Mouse (Mus musculus) bone marrow, adult 2 months (tissue): ENCODE data around the gene Sh2d1b2. TPM values are rescaled to one million over a fixed set of nuclear protein-coding genes. Genes with fewer than 3 reads are reported as not detected.

ENCODE experiments used
- H3K27ac ChIP-seq: fragments of 200-500 bp; 2 replicates; pipeline ENCODE4 v1.5.1; 2012; ENCODE audit warnings: low read depth, mild to moderate bottlenecking, control low read depth, inconsistent platforms, low read length; ENCODE audit not compliant: control insufficient read depth, poor library complexity, insufficient read depth
- H3K4me1 ChIP-seq: fragments of 200-500 bp; 2 replicates; pipeline ENCODE4 v1.6.1; 2011; ENCODE audit warnings: low read length; ENCODE audit not compliant: control insufficient read depth, insufficient read depth
- H3K4me3 ChIP-seq: fragments of 200-500 bp; replicated peaks from 2 replicates; pipeline ENCODE3; 2011; ENCODE audit warnings: mild to moderate bottlenecking, low read depth, low read length, control low read depth; ENCODE audit not compliant: control insufficient read depth
- CTCF ChIP-seq: fragments of 200-500 bp; IDR thresholded peaks from 2 replicates; pipeline ENCODE4 v1.5.1; 2011; ENCODE audit warnings: low read length, control low read depth; ENCODE audit not compliant: control insufficient read depth, insufficient read depth
- POLR2A ChIP-seq: fragments of 200-500 bp; IDR thresholded peaks from 2 replicates; pipeline ENCODE4 v1.6.1; 2011; ENCODE audit warnings: low read depth, mild to moderate bottlenecking, control low read depth, low read length, borderline replicate concordance; ENCODE audit not compliant: control insufficient read depth
- WGBS: fragments of 180-500 bp; shearing (Covaris S2); methylation state at CpG from one replicate; pipeline ENCODE4 v1.1.7; 2018; 5-methylcytosine and 5-hydroxymethylcytosine counted together
- polyA plus RNA-seq: library from polyadenylated mRNA; stranded (reverse); fragments of >200 nt; gene quantifications from 2 replicates; pipeline ENCODE4 v1.2.4, GENCODE M21; 2011; ENCODE audit warnings: low replicate concordance; ENCODE audit not compliant: missing spikeins, insufficient read depth, insufficient read length

Sh2d1b2 gene
- polyA plus RNA-seq, 1 experiment = not detected

- H3K4me1 ChIP-seq = no peaks in the 10 kb centered on the region; the same call in 1 of the 2 replicates
- TF ChIP-seq POLR2A = no peak
- TF ChIP-seq CTCF = no peak
- H3K27ac ChIP-seq = no peak overlapping the region
- no peak overlapping the region for H3K4me3 ChIP-seq
- 61% methylated on average over 10 of the region's 10 CpGs for WGBS
Measured at GRCm38 (mm10) chr1:170213181-170213879, 19.2 kb upstream of the Sh2d1b2 start.

DNA sequence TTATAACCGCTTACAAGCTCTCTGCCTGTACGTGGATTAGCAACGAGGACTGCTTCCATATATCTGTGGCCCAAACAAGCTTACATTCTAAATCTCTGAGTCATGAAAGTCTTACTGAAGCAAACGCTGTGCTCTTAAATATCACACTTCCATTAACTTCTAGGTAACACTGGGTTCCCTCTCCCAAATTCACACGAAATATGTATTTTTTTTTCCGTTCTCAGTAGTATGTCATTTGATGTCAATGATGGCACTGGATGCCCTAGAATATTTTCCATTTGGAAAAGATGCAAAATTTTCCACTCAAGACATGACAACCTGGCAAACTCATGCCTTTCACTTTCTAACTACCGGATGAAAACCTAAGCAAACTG, 18.2 kb upstream of the Sh2d1b2 start:
- peak overlapping the region; percentile 84 for H3K4me3 ChIP-seq
- H3K27ac ChIP-seq = no peak overlapping the region
- 17% methylated on average over 7 of the region's 7 CpGs for WGBS
- no peaks in the 10 kb centered on the region; the same call in 1 of the 2 replicates for H3K4me1 ChIP-seq
- TF ChIP-seq POLR2A = no peak

DNA sequence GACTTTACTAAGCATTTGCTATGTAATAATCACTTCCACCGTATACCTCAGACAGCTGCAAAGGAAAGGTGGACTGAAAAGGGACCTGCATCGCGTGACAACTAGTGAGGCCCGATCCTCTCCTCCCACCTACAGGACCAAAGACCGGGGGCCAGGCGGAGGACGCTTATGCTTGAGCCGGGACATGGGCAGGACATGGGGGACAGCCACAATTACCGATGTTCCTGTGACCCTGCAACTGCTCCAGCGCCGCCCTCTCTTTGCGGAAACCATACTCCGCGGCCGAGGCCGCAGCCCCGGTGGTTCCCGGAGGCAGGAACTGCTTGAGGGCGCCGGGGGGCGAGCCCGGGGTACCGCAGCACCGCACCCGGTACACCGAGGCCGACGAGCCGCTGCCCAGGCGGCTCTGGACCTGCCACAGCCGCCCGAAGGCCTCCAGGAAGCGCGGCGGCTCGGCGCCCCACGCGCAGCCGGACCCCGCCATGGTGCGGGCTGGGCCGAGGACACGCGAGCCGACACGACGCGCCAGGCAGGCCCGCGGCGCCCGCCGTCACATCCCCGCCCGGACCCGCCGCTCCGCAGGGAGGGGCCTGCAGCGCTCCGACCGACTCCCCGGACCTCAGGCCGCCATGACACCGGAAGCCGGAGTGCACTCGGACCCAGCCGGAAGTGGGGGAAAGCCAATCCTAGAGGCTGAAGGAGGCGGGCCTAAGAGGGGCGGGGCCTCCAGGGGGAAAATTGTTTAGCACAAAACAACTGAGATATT, 17.6 kb upstream of the Sh2d1b2 start, which contains the start of gene Uhmk1:
Uhmk1 (minus strand) TSS at position 641 of the 766 bp plus-strand sequence.
- H3K27ac ChIP-seq = peak within 1 kb of the TSS; percentile 91
- no peak for TF ChIP-seq CTCF
- TF ChIP-seq POLR2A = peak; percentile 51; the same call in 1 of the 2 replicates
- under 1% methylated on average over 70 of the region's 70 CpGs for WGBS
- H3K4me3 ChIP-seq = peak within 1 kb of the TSS; percentile 84
- H3K4me1 ChIP-seq = no peaks in the 10 kb centered on the region; the same call in 1 of the 2 replicates

DNA sequence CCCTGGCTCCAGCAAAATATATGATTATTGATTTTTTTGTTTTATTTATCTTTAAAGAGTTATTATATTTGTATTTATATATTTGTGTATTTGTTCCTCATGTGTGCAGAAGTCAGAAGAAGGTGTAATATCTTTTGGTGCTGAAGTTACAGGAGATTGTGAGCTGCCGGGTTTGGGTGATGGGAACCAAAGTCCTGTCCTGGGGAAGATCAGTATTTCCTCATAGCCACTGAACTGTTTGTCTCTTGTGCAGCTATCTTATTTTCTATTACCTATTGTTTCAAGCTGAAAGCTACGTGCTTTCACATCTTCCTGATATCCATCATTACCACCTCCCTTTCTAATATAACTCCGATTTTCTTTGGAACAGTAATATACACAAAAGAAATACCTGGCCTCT, 17.0 kb upstream of the Sh2d1b2 start:
- Histone ChIP-seq H3K4me3 (peak overlapping the region; percentile 84), H3K4me1 (no peaks in the 10 kb centered on the region; the same call in 1 of the 2 replicates)
- 75% methylated on average over 3 of the region's 3 CpGs for WGBS

GRCm38 (mm10) chr1:170218091-170218884, 14.3 kb upstream of the Sh2d1b2 start:
- WGBS = 70% methylated on average over 6 of the region's 6 CpGs
- no peak overlapping the region for H3K4me3 ChIP-seq
- no peaks in the 10 kb centered on the region for H3K4me1 ChIP-seq
- no peak overlapping the region for H3K27ac ChIP-seq
- TF ChIP-seq CTCF = no peak
- no peak for TF ChIP-seq POLR2A

More for the DNA sequence above, 17.0 kb upstream of the Sh2d1b2 start:
- no peak for TF ChIP-seq CTCF
- TF ChIP-seq POLR2A = no peak
- H3K27ac ChIP-seq = no peak overlapping the region

- H3K4me1 ChIP-seq = no peaks in the 10 kb centered on the region
- no peak overlapping the region for H3K4me3 ChIP-seq
- H3K27ac ChIP-seq = no peak overlapping the region
- TF ChIP-seq POLR2A (no peak), CTCF (no peak)
Measured at GRCm38 (mm10) chr1:170220351-170220750, 12.2 kb upstream of the Sh2d1b2 start.

DNA sequence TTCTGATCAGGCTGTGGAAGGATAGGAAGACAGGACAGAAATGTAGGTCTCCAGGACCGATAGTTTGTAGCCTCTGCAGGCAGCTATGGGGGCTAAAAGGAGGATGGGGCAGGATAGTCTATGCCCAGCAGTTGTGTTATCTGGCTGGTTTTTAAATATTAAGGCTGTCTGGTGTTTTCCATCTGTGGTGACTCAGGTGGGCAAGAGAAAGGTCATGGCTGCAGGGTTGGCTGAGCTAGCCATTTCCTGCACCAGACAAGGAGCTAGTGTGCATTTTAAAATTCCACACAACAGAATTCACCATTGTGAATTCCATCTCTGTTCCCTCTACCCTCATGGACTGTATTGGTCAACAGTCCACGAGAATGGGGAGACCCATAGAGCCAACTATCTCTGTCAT, 9.3 kb upstream of the Sh2d1b2 start:
- Histone ChIP-seq H3K4me1 (no peaks in the 10 kb centered on the region), H3K4me3 (no peak overlapping the region), H3K27ac (no peak overlapping the region)
- WGBS = 60% methylated on average over 2 of the region's 2 CpGs
- no peak for TF ChIP-seq POLR2A

- TF ChIP-seq POLR2A = no peak
- TF ChIP-seq CTCF = no peak
- H3K4me1 ChIP-seq = no peaks in the 10 kb centered on the region
- WGBS = 81% methylated on average over 3 of the region's 3 CpGs
- no peak overlapping the region for H3K27ac ChIP-seq
- H3K4me3 ChIP-seq = no peak overlapping the region
Measured at GRCm38 (mm10) chr1:170245016-170245415, 12.5 kb downstream of the Sh2d1b2 start.
